Comparison of ENCODE assay signal across 22 mouse cellular contexts in genomic region chr7:118248069-118248468, GRCm38 (mm10). TPM values are rescaled to one million over a fixed set of nuclear protein-coding genes. Genes with fewer than 3 reads are reported as not detected.
DNase-seq lines count a peak whose midpoint lies in the region; ATAC-seq and TF ChIP-seq lines count a peak whose summit lies in the region.
"Had no signal": no experiment of that assay in that cellular context is flagged by ENCODE, and none has a peak within 500 bp of the region (broad histone marks: within the 10 kb centered on the region; RNA-seq: fewer than 3 reads in every experiment).

No protein-coding gene starts in this region.

- H3K27ac ChIP-seq in lung, embryonic 14.5 days (ENCODE audit: low read depth), result no peak overlapping the region
- H3K27ac ChIP-seq in lung, embryonic 15.5 days, result no peak overlapping the region
- H3K27ac ChIP-seq: gastrocnemius, adult 2 months; heart, embryonic 10.5 days; heart, embryonic 13.5 days; hindbrain, embryonic 14.5 days; hindbrain, postnatal 0 days had no signal

- WGBS in lung, embryonic 14.5 days, result 62% methylated on average over 8 of the region's 8 CpGs
- 57% methylated on average over 8 of the region's 8 CpGs for WGBS in lung, embryonic 15.5 days

- no peak for TF ChIP-seq CTCF in lung, embryonic 14.5 days (IDR thresholded peaks at IDR 0.05; ENCODE audit: low read depth)

- H3K4me3 ChIP-seq in lung, embryonic 14.5 days (ENCODE audit: low read depth, low read length), result no peak overlapping the region
- no peak overlapping the region for H3K4me3 ChIP-seq in lung, embryonic 15.5 days
- H3K4me3 ChIP-seq: gastrocnemius, adult 2 months; heart, embryonic 10.5 days; heart, embryonic 13.5 days had no signal

- no peaks in the 10 kb centered on the region for H3K9me3 ChIP-seq in lung, embryonic 14.5 days (ENCODE audit: low read depth, low read length)
- no peaks in the 10 kb centered on the region for H3K9me3 ChIP-seq in lung, embryonic 15.5 days
- H3K9me3 ChIP-seq: heart, embryonic 10.5 days; heart, embryonic 13.5 days had no signal

- ATAC-seq in lung, embryonic 14.5 days (ENCODE audit: insufficient read depth), result no peak
- ATAC-seq in lung, embryonic 15.5 days (ENCODE audit: borderline replicate concordance, extremely low read depth, low FRiP score, low TSS enrichment), result no peak
- ATAC-seq: CD4-positive, CD25-positive, alpha-beta regulatory T cell, adult 4 months; forebrain, embryonic 14.5 days; forebrain, postnatal 0 days; hindbrain, postnatal 0 days had no signal

- H3K27me3 ChIP-seq in lung, embryonic 14.5 days (ENCODE audit: insufficient read depth, low read length), result no peaks in the 10 kb centered on the region
- H3K27me3 ChIP-seq in lung, embryonic 15.5 days, result no peaks in the 10 kb centered on the region
- H3K27me3 ChIP-seq: heart, embryonic 13.5 days had no signal

- H3K4me2 ChIP-seq in lung, embryonic 14.5 days, result no peak overlapping the region
- 0 out of 2 replicates have a peak overlapping the region, but pooled peaks have one; percentile 4 for H3K4me2 ChIP-seq in lung, embryonic 15.5 days
- H3K4me2 ChIP-seq: heart, embryonic 13.5 days; hindbrain, embryonic 14.5 days had no signal

- no peak overlapping the region for H3K9ac ChIP-seq in lung, embryonic 14.5 days
- H3K9ac ChIP-seq in lung, embryonic 15.5 days, result no peak overlapping the region
- H3K9ac ChIP-seq: forebrain, postnatal 0 days; heart, embryonic 13.5 days; hindbrain, embryonic 14.5 days had no signal

- DNase-seq in lung, embryonic 14.5 days, result peak; percentile 36
- peak; percentile 35 for DNase-seq in lung, postnatal 14 days
- DNase-seq in lung, postnatal 4 days, result peak; percentile 17 to 44
- no peak for DNase-seq in right cerebral cortex, postnatal 4 days
- no peak for DNase-seq in urinary bladder, postnatal 10 days (ENCODE audit: low spot score)
- DNase-seq: adrenal gland, adult 2 months; adrenal gland, postnatal 14 days; cerebellum, adult 11 months; cerebellum, adult 8-10 months; forebrain, postnatal 0 days; gastrocnemius, adult 2 months; gastrocnemius, postnatal 14 days; heart, adult 18-20 months; heart, postnatal 14 days; heart, postnatal 4 days had no signal

- H3K36me3 ChIP-seq in lung, embryonic 14.5 days (ENCODE audit: insufficient read depth), result no peaks in the 10 kb centered on the region
- H3K36me3 ChIP-seq in lung, embryonic 15.5 days, result no peaks in the 10 kb centered on the region
- H3K36me3 ChIP-seq: heart, embryonic 10.5 days; heart, embryonic 13.5 days had no signal

- no peaks in the 10 kb centered on the region for H3K4me1 ChIP-seq in lung, embryonic 14.5 days (ENCODE audit: insufficient read depth)
- peaks cover 7% of the 10 kb centered on the region for H3K4me1 ChIP-seq in lung, embryonic 15.5 days

RNA-seq across cellular contexts. Expression of gene Smg1, which starts 4.6 kb away (rescaled TPM):
- 28.1 and 28.3 TPM in 2 replicates for polyA plus RNA-seq in lung, embryonic 14.5 days (2014; fragmentation: Nextera tagmentation; extraction: Ambion mirVana)
- polyA plus RNA-seq in lung, embryonic 15.5 days (2015; fragmentation: Nextera tagmentation; extraction: Ambion mirVana), result 18.6 and 21.8 TPM in 2 replicates

Comparison
In these comparisons a context has a peak if more than half of its experiments do, and no peak if none do; other contexts are left out.
1. DNase-seq: peak in lung, embryonic 14.5 days (single experiment), lung, postnatal 14 days (single experiment) and lung, postnatal 4 days (2 of 2); none in right cerebral cortex, postnatal 4 days (single experiment) and urinary bladder, postnatal 10 days (single experiment).